In genomic region chr16:34813570-34813969, GRCm38 (mm10) we compare ENCODE assay signal across 16 mouse cellular contexts.
"Had no signal": no experiment of that assay in that cellular context is flagged by ENCODE, and none has a peak within 500 bp of the region (broad histone marks: within the 10 kb centered on the region; RNA-seq: fewer than 3 reads in every experiment).

No protein-coding gene starts in this region.

- ATAC-seq: lung, postnatal 0 days; midbrain, embryonic 13.5 days; midbrain, embryonic 15.5 days had no signal

- H3K9me3 ChIP-seq: lung, embryonic 15.5 days; midbrain, embryonic 13.5 days; midbrain, embryonic 15.5 days; neural tube, embryonic 12.5 days; stomach, embryonic 15.5 days had no signal

- H3K27me3 ChIP-seq: lung, embryonic 15.5 days; midbrain, embryonic 13.5 days; midbrain, embryonic 15.5 days; neural tube, embryonic 12.5 days; stomach, embryonic 15.5 days had no signal

- H3K36me3 ChIP-seq: lung, embryonic 15.5 days; midbrain, embryonic 13.5 days; midbrain, embryonic 15.5 days; neural tube, embryonic 12.5 days; stomach, embryonic 15.5 days had no signal

- H3K4me1 ChIP-seq: midbrain, embryonic 15.5 days; neural tube, embryonic 12.5 days; stomach, embryonic 15.5 days had no signal

- DNase-seq: lung, adult 18-20 months; lung, postnatal 14 days; lung, postnatal 36 days; right cerebral cortex, postnatal 14 days; thymus, adult 18-20 months; thymus, postnatal 14 days; thymus, postnatal 36 days had no signal

- H3K27ac ChIP-seq: lung, embryonic 15.5 days; macrophage; midbrain, embryonic 13.5 days; midbrain, embryonic 15.5 days; neural tube, embryonic 12.5 days; stomach, embryonic 15.5 days; stomach, postnatal 0 days had no signal

- H3K4me3 ChIP-seq: lung, embryonic 15.5 days; megakaryocyte, embryonic 14.5 days; midbrain, embryonic 13.5 days; midbrain, embryonic 15.5 days; neural tube, embryonic 12.5 days; stomach, embryonic 15.5 days had no signal
